Mouse (Mus musculus) splenic B cell, adult 2 months (primary cell): ENCODE measurements around the gene Tulp3.

Experiments used
- DNase-seq: peaks from one replicate; pipeline ENCODE4 v3.0.0-alpha.2; 2011; ENCODE audit warnings: low read depth, low spot score
- H3K27me3 ChIP-seq: 2 replicates; pipeline ENCODE4 v1.6.1; 2012; ENCODE audit warnings: mild to moderate bottlenecking, low read length, moderate library complexity, mixed read lengths; ENCODE audit not compliant: control insufficient read depth, poor library complexity, insufficient read depth, severe bottlenecking
- H3K36me3 ChIP-seq: 2 replicates; pipeline ENCODE4 v1.6.1; 2012; ENCODE audit warnings: mild to moderate bottlenecking, low read length, moderate library complexity, mixed read lengths; ENCODE audit not compliant: control insufficient read depth, poor library complexity, insufficient read depth, severe bottlenecking

The Tulp3 gene

GRCm38 (mm10) chr6:128295876-128296749 lies 59.5 kb downstream of the Tulp3 start:
- DNase-seq = no peak
- 0 out of 2 replicates have a peak, but pooled peaks cover 1% of the 10 kb centered on the region for H3K27me3 ChIP-seq
- no peaks in the 10 kb centered on the region for H3K36me3 ChIP-seq

GRCm38 (mm10) chr6:128291284-128291683 lies 64.4 kb downstream of the Tulp3 start:
- no peaks in the 10 kb centered on the region for H3K36me3 ChIP-seq
- H3K27me3 ChIP-seq = no peaks in the 10 kb centered on the region
- DNase-seq = no peak

GRCm38 (mm10) chr6:128288681-128289080 lies 67.0 kb downstream of the Tulp3 start:
- no peak for DNase-seq
- Histone ChIP-seq H3K36me3 (no peaks in the 10 kb centered on the region), H3K27me3 (no peaks in the 10 kb centered on the region)

GRCm38 (mm10) chr6:128285792-128286430 lies 69.7 kb downstream of the Tulp3 start:
- no peak for DNase-seq
- no peaks in the 10 kb centered on the region for H3K27me3 ChIP-seq
- no peaks in the 10 kb centered on the region for H3K36me3 ChIP-seq

- Histone ChIP-seq H3K27me3 (no peaks in the 10 kb centered on the region), H3K36me3 (no peaks in the 10 kb centered on the region)
- no peak for DNase-seq
Observed at GRCm38 (mm10) chr6:128282126-128282525, 73.5 kb downstream of the Tulp3 start.

- Histone ChIP-seq H3K36me3 (no peaks in the 10 kb centered on the region), H3K27me3 (no peaks in the 10 kb centered on the region)
- no peak for DNase-seq
Observed at GRCm38 (mm10) chr6:128280472-128281145, 75.0 kb downstream of the Tulp3 start.

- no peak for DNase-seq
- Histone ChIP-seq H3K27me3 (no peaks in the 10 kb centered on the region), H3K36me3 (no peaks in the 10 kb centered on the region)
Observed at GRCm38 (mm10) chr6:128279608-128280007, 76.0 kb downstream of the Tulp3 start.

GRCm38 (mm10) chr6:128279099-128279498 lies 76.6 kb downstream of the Tulp3 start:
- DNase-seq = no peak
- H3K36me3 ChIP-seq = no peaks in the 10 kb centered on the region
- no peaks in the 10 kb centered on the region for H3K27me3 ChIP-seq

- no peak for DNase-seq
- no peaks in the 10 kb centered on the region for H3K36me3 ChIP-seq
- H3K27me3 ChIP-seq = no peaks in the 10 kb centered on the region
Observed at GRCm38 (mm10) chr6:128277132-128278085, 78.2 kb downstream of the Tulp3 start.

GRCm38 (mm10) chr6:128276349-128276748 lies 79.3 kb downstream of the Tulp3 start:
- no peaks in the 10 kb centered on the region for H3K36me3 ChIP-seq
- H3K27me3 ChIP-seq = no peaks in the 10 kb centered on the region
- DNase-seq = no peak

- Histone ChIP-seq H3K27me3 (no peaks in the 10 kb centered on the region), H3K36me3 (no peaks in the 10 kb centered on the region)
- no peak for DNase-seq
Observed at GRCm38 (mm10) chr6:128275506-128276064, 80.1 kb downstream of the Tulp3 start.

- no peak for DNase-seq
- no peaks in the 10 kb centered on the region for H3K27me3 ChIP-seq
- H3K36me3 ChIP-seq = no peaks in the 10 kb centered on the region
Observed at GRCm38 (mm10) chr6:128273507-128273906, 82.1 kb downstream of the Tulp3 start.

- no peaks in the 10 kb centered on the region for H3K27me3 ChIP-seq
- H3K36me3 ChIP-seq = no peaks in the 10 kb centered on the region
- DNase-seq = no peak
Observed at GRCm38 (mm10) chr6:128272754-128273153, 82.9 kb downstream of the Tulp3 start.
